Mouse (Mus musculus) ZHBTc4 (cell line): ENCODE measurements around the gene Celsr2.

Experiments
- DNase-seq: peaks from one replicate; pipeline ENCODE4 v3.0.0-alpha.2; 2011; ENCODE audit warnings: low read depth, low spot score

Gene Celsr2

DNA sequence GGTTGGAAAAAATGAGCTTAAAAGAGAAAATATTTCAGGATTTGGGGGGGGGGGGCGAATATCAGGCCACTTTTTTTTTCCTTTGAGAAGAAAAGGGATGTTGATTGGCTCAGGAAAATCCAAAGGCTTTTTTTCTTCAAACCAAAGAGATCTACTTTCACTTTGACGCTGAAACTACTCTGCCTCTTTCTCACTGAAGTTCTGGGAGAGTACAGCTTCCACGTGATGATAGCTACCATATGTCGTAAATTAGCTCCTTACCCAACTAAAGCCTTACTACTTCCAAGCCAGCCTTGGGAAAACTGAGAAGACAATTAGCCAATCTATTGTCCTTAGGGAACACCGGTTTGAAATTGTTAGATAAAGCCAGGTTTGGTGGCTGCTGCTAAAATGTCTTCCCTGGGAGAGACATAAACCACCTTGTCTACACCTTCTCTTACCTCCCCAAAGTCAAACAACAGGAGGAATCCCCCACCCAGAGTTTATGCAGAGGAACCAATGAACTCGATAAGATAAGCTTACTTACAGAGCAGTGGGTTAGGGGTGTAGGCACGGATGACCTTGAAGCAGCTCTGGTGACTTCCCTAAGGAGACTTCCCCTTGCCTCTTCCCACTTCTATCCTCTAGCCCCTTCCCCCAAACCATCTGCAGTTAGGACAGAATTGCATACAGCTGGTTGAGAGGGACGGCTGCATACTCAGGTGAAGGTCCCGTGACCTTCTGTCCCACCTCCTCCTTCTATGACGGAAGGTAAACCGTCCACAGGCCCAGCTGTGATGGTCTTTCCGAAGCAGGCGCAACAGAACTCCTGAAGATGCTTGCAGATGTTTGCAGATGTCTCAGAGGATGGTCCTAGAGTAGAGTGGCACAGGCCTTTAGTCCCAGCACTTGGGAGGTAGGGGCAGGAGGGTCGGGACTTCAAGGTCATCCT lies 33.1 kb downstream of the Celsr2 start:
- DNase-seq = no peak

DNA sequence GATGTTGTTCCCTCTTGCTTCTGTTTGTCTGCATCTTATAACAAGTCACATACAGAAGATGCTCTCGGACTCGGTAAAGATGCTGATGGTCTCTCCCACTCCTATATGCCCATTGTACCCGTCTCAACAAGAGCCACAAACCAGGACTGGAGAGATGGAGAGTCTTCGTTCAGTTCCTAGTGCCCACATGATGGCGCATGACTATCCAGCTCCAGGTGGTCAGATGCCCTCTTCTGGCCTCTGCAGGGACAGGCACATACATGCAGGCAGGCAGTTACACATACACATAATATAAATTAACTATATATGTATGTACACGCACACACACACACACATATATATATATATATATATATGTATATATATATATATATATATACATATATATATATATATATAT lies 34.7 kb downstream of the Celsr2 start:
- DNase-seq = no peak

DNA sequence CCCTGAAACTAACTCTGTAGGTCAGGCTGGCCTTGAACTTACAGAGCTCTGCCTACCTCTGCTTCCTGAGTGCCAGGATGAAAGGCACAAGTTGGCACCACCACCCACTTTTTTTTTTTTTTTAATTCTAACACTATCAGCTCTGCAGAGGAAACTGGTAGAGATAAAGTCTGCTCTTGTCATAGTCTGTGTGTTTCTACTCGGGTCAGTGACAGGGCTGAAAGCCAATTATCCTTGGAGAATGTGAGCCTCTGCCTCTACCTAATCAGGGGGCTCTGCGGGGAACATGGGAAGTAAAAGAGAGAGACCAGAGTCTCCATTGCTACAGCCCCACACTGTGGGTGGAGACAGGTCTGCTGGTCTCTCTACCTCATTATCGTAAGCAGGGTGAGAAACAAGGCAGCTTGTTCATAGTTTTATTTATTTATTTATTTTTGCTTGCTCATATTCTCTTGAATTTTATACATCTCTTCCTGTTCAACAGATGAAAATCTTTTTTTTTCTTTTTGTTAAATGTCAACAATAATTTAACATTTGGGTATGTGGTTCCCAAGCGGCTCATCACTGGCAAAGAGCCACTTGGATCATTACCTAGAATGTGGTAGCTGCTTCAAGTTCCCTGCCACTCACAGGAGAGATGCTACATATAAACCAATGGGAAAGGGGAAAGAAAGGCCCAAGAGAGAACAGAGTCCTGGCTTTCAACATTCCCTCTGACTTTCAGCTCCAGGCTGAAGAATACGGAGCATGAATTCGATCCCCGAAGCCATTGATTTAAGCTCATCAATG lies 36.3 kb downstream of the Celsr2 start:
- no peak for DNase-seq

DNA sequence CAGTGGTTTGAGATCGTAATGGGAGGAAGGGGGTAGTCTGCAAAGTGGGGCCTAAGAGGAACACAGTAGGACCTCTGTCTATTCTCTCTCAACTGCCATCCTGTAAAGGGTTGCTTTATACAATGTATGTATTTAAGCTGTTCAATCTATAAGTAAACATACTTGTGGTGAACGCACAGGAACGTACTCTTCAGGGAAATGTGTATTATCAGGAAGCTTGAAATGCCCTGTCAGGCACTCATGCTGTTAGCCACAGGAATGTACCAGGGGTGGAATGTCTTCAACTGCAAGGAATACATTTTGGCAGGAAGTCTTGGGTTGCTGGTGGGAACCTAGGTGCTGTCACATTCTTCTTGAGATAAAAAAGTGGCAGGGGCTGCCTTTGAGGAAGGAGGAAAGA lies 42.7 kb downstream of the Celsr2 start:
- DNase-seq = no peak

DNA sequence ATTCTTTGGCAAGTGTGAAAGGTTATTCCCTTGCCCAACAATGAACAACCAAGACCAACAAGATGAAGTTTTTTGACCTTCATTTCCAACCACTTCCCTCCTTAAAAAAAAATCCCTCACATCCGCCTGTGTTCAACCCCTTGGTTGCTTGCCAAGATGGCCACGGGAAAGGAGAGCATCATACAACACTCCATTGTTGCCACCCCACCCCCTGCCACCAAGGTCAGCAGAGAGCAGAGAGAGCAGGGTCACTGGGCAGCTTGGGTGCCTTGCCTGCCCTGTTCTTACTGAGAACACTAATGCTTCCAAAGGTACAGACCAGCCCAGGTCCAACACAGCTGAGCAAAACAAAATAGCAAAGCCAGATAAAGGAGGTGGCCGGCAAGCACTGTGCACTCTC lies 43.1 kb downstream of the Celsr2 start:
- no peak for DNase-seq

DNA sequence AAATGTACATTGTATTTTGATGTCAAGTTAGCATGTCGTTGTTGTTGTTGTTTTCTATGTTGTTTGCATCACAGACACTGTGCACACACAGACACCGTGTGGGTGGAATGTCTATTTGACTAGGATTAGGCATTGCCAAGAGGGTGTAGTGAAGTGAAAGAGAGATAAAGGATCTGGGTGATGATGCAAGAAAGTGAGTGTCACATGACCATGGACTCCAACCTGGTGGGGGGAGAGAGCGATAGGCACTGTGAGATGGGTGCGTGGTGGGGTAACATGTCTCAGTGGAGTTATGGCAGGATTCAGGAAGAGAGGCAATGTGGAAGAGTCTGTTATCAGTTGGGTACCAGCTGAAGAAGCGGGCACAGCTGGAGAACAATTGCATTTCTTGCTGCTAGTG lies 46.6 kb downstream of the Celsr2 start:
- DNase-seq = no peak

DNA sequence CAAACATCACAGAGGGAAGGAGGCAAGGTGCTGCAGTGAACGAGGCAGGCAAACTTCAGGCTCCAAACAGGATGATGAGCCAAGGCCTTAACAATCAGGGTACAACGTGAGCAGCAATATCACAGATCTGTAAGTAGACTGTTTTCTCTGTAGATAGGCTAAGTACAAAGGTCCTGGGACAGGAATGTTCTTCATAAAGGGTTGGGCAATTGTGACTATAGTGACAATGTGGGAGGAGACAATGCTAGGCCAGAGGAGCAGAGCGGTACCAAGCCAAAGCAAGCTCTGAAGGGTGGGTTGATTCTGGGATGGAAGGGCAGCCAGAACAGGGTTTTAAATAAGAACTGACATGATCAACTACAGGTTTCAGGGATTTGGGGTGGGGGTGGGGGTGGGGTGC lies 47.5 kb downstream of the Celsr2 start:
- DNase-seq = no peak

DNA sequence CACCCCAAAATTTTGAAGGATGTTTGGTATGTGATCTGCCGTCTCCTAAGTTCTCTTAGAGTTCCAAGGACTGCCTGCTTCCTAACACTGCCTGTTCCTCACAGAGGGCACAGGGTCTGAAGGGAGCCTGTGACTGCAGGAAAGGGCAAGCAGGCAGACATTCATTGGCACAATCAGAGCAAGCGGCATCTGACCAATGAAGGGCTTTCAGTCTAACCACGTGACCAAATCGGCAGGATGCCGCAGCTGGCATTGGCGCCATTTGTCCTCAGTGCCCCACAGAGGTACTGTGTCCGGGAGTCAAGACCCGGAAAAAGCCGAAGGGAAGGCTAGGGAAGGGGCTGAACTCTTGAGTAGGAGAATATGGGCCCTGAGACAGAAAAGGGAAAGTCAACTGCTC lies 48.2 kb downstream of the Celsr2 start:
- peak; percentile 50 for DNase-seq

DNA sequence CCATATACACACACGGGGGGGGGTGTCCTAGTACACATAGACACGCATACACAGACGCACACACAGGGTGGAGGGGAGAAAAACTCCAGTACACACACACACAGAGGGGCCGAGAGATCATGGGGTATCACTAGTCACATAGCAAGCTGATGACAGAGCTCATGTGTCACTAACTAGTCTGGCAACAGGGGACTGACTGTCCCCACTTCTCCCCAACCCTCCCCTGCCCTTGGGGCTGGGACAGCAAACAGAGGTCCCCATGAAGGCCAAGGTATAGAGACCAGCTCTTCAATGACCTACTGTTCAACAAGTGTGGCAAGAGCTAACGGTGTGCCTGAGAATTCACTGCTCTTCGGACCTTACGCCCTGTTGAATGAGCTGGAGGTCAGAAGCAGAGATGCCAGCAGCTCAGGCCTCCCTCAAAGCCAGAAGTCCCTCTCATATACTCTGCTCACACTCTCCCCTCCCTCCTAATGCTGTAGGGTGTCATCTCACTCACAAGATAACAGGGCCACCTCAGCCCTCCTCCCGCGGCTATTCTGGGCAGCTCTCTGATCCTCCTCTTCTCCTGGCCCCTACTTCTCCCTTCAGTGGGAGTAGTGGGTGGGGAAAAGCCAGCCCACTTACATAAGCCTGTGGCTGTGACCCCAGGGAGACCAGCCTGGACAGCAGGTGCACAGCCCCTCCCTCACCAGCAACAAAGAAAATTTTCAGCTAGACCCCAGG lies 50.9 kb downstream of the Celsr2 start, which contains the start of gene Mybphl:
Mybphl (plus strand) TSS at position 642 of the 726 bp plus-strand sequence.
- no peak for DNase-seq

DNA sequence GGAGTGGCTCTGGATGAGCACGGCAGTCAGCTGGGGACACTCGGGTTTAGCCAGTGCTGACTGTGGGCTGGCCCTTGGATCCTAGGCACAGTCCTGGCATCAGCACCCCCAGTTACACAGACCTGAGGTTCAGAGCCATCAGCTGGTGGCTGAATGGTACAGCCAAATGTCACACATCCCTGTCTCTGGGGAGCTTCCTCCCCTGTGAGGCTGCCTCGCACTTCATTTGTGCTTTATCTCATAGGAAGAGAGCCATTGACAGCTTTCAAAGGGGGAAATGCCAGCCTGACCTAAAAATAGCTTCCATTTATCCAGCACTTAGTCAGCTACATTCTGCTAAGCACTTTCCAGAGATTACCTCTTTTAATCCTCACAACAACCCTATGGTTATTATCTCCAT lies 51.7 kb downstream of the Celsr2 start:
- DNase-seq = no peak

DNA sequence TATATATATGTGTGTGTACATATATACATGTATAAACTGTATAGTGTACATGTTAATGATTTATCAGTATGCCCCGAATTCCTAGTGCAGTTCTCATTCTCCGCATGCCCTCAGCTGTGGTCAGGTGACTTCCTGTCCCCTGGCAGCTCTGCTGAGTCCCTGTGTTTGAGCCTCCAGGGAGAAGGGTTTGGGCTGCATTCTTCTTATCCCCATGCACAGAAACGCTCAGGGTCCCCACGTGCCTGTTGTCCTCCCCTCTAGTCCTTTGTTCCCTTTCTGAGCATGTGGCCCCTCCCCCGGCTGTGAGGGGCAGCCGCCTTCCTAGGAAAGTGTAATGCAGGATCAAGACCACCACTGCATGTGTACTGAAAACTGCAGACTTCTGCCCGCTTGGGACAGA lies 54.5 kb downstream of the Celsr2 start:
- no peak for DNase-seq

DNA sequence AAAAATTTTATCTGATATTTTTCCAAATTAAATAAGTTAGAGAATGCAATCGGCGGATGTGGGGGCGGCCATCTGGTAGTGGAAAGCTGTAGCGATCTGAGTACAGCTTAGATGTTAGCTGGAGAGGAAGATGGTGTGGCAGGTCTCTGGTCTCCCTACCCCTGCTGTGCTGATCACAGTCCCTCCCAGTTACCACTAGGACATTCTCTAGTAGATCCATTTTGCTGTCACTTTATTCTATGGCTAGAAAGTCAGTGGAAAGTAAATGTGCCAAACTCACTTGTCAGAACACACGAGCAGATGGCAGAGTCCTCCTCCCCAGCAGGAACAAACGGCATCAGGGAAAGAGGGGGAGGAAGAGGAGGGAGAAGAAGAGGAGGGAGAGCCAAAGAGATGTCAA lies 56.9 kb downstream of the Celsr2 start:
- no peak for DNase-seq

DNA sequence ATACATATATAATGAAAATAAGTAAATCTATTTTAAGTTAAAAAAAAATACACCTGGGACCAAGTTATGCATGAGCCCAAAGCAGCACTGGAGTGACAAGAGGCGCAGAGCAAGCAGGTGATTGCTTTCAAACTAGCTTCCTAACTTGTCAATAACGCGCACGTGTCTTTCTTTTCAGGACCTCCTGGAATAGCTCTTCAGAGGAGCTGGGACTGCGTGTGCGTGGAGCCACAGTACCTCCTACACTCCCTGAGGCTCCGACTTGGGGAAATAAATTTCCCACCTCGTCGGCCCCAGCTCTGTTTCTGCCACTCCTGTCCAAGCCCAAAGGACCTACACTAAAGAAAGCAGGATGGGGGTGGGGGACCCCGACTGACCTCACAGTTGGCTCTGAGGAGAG lies 58.3 kb downstream of the Celsr2 start:
- DNase-seq = no peak

DNA sequence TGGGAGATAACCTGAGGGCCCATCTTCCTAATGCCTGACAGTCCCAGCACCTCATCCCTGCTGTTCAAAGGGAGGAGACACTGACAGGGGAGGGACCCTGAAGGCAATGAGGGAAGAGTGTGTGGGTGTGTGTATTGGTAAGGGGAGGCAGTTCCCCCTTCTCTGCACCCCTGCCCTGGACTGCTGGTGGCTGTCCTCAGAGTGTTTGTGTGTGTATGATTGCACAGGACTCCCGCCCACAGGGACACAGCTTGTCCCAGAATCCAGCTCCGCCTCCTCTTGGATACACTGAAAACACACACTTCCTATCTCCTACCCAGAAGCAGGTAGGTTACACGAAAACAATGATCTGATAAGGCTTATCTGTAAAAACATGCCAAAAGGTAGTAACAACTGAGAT lies 60.1 kb downstream of the Celsr2 start:
- no peak for DNase-seq

DNA sequence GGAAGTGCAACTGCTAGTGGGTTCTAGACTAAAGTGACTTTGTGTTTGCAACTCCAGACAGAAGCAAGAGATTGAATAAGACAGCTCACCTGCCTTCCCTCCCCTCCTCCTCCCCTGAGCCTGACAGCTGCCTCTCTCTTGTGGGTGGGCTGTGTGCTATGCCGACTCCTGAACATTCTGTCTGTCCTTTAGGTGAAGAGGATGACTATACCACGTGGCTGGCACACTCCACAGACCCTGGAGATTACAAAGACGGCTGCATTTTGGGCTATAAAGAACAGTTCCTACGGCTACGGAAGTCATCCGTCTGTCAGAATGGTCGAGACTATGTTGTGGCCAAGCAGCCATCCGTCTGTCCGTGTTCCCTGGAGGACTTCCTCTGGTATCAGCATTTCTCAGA lies 67.0 kb downstream of the Celsr2 start:
- no peak for DNase-seq

DNA sequence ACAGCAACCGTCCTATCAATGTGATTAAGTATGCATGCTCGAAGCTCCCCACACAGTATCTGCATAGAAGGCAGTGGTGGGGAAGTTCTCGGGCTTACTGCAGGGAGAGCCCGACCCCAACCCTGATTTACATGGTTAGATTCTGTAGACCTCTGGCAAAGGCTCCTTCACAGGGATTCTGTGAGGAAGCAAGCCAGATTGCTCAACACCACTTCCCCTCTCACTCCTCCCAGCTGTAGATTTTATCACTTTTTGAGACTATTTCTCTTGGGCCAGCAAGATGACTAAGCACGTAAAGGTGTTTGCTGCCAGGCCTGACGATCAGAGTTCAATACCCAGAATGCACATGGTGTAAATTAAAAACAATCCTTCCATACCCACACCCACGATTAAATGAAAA lies 69.5 kb downstream of the Celsr2 start:
- no peak for DNase-seq

DNA sequence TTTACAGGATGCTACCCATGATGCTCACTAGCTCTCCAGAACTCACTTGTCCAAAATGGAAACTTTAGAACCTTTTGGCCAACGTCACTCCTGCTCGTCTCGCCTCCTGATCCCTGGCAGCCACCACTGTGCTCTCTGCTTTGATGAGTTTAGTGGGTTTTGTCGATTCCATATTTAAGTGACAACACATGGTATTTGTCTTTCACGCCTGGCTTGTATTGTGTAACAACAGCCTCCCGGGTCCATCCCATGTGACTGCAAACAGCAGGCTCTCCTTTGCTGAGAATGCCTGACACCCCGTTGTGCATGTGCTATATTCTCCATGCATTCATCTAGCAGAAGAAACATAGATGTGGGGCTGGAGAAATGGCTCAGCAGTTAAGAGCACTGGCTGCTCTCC lies 73.2 kb downstream of the Celsr2 start:
- DNase-seq = no peak

DNA sequence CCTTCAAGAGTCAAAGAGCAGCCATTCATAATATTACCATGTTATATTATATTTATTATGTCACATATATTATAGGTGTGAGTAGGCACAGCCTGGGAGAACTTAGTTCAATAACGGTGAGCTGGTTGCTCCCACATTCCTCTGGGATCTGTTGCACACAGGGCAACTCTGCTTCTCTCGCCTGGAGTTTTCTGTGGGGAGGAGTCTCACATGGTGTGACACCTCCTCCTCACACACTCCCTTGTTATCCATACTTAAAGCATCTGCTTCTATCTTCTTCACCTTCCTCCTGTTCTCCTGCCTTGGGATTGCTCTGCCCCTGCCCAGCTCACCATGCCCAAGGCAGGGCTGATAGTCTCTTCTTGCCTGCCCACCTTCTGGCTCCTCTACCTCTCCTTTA lies 74.3 kb downstream of the Celsr2 start:
- DNase-seq = no peak
